17 mouse cellular contexts compared by ENCODE assay signal in genomic region chr13:45354824-45355223, GRCm38 (mm10). TPM values are rescaled to one million over a fixed set of nuclear protein-coding genes. Genes with fewer than 3 reads are reported as not detected.
DNase-seq lines count a peak whose midpoint lies in the region; ATAC-seq and TF ChIP-seq lines count a peak whose summit lies in the region.
"Had no signal": no experiment of that assay in that cellular context is flagged by ENCODE, and none has a peak within 500 bp of the region (broad histone marks: within the 10 kb centered on the region; RNA-seq: fewer than 3 reads in every experiment).

No protein-coding gene starts in this region.

- no peak for TF ChIP-seq CTCF in brain, embryonic 14.5 days (IDR thresholded peaks at IDR 0.05; ENCODE audit: borderline replicate concordance, extremely low read depth, insufficient read depth, insufficient read length)

- H3K4me3 ChIP-seq in forebrain, embryonic 14.5 days (ENCODE audit: low read depth, low read length): no peak overlapping the region
- no peak overlapping the region for H3K4me3 ChIP-seq in forebrain, embryonic 13.5 days
- no peak overlapping the region for H3K4me3 ChIP-seq in midbrain, embryonic 14.5 days (replicated peaks; ENCODE audit: low read depth, low read length)
- H3K4me3 ChIP-seq in midbrain, embryonic 13.5 days (replicated peaks): no peak overlapping the region
- H3K4me3 ChIP-seq: limb, embryonic 10.5 days; liver, embryonic 12.5 days; megakaryocyte, embryonic 14.5 days had no signal

- H3K4me2 ChIP-seq in forebrain, embryonic 14.5 days (ENCODE audit: low read length): no peak overlapping the region
- H3K4me2 ChIP-seq in forebrain, embryonic 13.5 days: no peak overlapping the region
- no peak overlapping the region for H3K4me2 ChIP-seq in midbrain, embryonic 14.5 days (ENCODE audit: low read length)
- H3K4me2 ChIP-seq in midbrain, embryonic 13.5 days (replicated peaks): no peak overlapping the region
- H3K4me2 ChIP-seq: liver, embryonic 12.5 days had no signal

- H3K27me3 ChIP-seq in forebrain, embryonic 14.5 days (replicated peaks; ENCODE audit: control insufficient read depth, insufficient read depth, low read length): no peaks in the 10 kb centered on the region
- H3K27me3 ChIP-seq in forebrain, embryonic 13.5 days: no peaks in the 10 kb centered on the region
- H3K27me3 ChIP-seq in midbrain, embryonic 14.5 days (ENCODE audit: control insufficient read depth, insufficient read depth, low read length): no peaks in the 10 kb centered on the region
- H3K27me3 ChIP-seq in midbrain, embryonic 13.5 days: no peaks in the 10 kb centered on the region
- H3K27me3 ChIP-seq: megakaryocyte, embryonic 14.5 days had no signal

- no peak for TF ChIP-seq POLR2A in brain, embryonic 14.5 days (IDR thresholded peaks at IDR 0.05; ENCODE audit: borderline replicate concordance, extremely low read depth, insufficient read depth, insufficient read length, poor library complexity, severe bottlenecking)

- no peaks in the 10 kb centered on the region for H3K4me1 ChIP-seq in forebrain, embryonic 14.5 days (ENCODE audit: control insufficient read depth, insufficient read depth, low read length)
- H3K4me1 ChIP-seq in forebrain, embryonic 13.5 days: no peaks in the 10 kb centered on the region
- no peaks in the 10 kb centered on the region for H3K4me1 ChIP-seq in midbrain, embryonic 14.5 days (ENCODE audit: control insufficient read depth, insufficient read depth, low read length)
- no peaks in the 10 kb centered on the region for H3K4me1 ChIP-seq in midbrain, embryonic 13.5 days (replicated peaks)
- H3K4me1 ChIP-seq: limb, embryonic 10.5 days had no signal

- peak; percentile 39 for DNase-seq in forebrain, embryonic 14.5 days (ENCODE audit: low spot score)
- peak; percentile 48 for DNase-seq in midbrain, embryonic 14.5 days
- DNase-seq in brain, embryonic 14.5 days (ENCODE audit: low read depth): peak; percentile 43
- DNase-seq in retina, postnatal 1 day: peak; percentile 20
- no peak for DNase-seq in thymus, postnatal 0 days (ENCODE audit: low spot score)
- DNase-seq: B cell, adult 2 months; cerebellum, adult 9-11 months; heart, postnatal 14 days; thymus, postnatal 36 days had no signal

- no peak overlapping the region for H3K27ac ChIP-seq in forebrain, embryonic 14.5 days (ENCODE audit: low read depth, low read length)
- H3K27ac ChIP-seq in forebrain, embryonic 13.5 days: no peak overlapping the region
- H3K27ac ChIP-seq in midbrain, embryonic 14.5 days (replicated peaks; ENCODE audit: low read depth, low read length): no peak overlapping the region
- no peak overlapping the region for H3K27ac ChIP-seq in midbrain, embryonic 13.5 days
- H3K27ac ChIP-seq: limb, embryonic 10.5 days; liver, embryonic 12.5 days; stomach, postnatal 0 days had no signal

- no peak for ATAC-seq in forebrain, embryonic 14.5 days
- ATAC-seq in forebrain, embryonic 13.5 days: no peak
- no peak for ATAC-seq in midbrain, embryonic 14.5 days (ENCODE audit: low FRiP score, low TSS enrichment)
- ATAC-seq in midbrain, embryonic 13.5 days: no peak
- no peak for ATAC-seq in activated CD4-positive, CD25-positive, alpha-beta regulatory T cell, adult 4 months
- ATAC-seq: inflammation-experienced regulatory T-cells, adult 6 months; liver, embryonic 12.5 days had no signal

- 79% methylated on average over 2 of the region's 2 CpGs for WGBS in forebrain, embryonic 14.5 days
- 76% methylated on average over 2 of the region's 2 CpGs for WGBS in forebrain, embryonic 13.5 days
- WGBS in midbrain, embryonic 14.5 days: 76% methylated on average over 2 of the region's 2 CpGs
- WGBS in midbrain, embryonic 13.5 days: 83% methylated on average over 2 of the region's 2 CpGs

- no peaks in the 10 kb centered on the region for H3K9me3 ChIP-seq in forebrain, embryonic 14.5 days (replicated peaks; ENCODE audit: control insufficient read depth, low read length)
- H3K9me3 ChIP-seq in forebrain, embryonic 13.5 days (replicated peaks): no peaks in the 10 kb centered on the region
- no peaks in the 10 kb centered on the region for H3K9me3 ChIP-seq in midbrain, embryonic 14.5 days (ENCODE audit: control insufficient read depth, low read length)
- no peaks in the 10 kb centered on the region for H3K9me3 ChIP-seq in midbrain, embryonic 13.5 days
- H3K9me3 ChIP-seq: limb, embryonic 10.5 days; liver, embryonic 12.5 days; megakaryocyte, embryonic 14.5 days had no signal

- no peaks in the 10 kb centered on the region for H3K36me3 ChIP-seq in forebrain, embryonic 14.5 days (ENCODE audit: control insufficient read depth, insufficient read depth, low read length)
- no peaks in the 10 kb centered on the region for H3K36me3 ChIP-seq in forebrain, embryonic 13.5 days (ENCODE audit: poor library complexity, severe bottlenecking)
- H3K36me3 ChIP-seq in midbrain, embryonic 14.5 days (ENCODE audit: control insufficient read depth, insufficient read depth, low read length): no peaks in the 10 kb centered on the region
- no peaks in the 10 kb centered on the region for H3K36me3 ChIP-seq in midbrain, embryonic 13.5 days
- H3K36me3 ChIP-seq: limb, embryonic 10.5 days; liver, embryonic 12.5 days had no signal

- no peak overlapping the region for H3K9ac ChIP-seq in forebrain, embryonic 14.5 days (ENCODE audit: low read length)
- no peak overlapping the region for H3K9ac ChIP-seq in forebrain, embryonic 13.5 days
- H3K9ac ChIP-seq in midbrain, embryonic 14.5 days (replicated peaks; ENCODE audit: low read length): no peak overlapping the region
- H3K9ac ChIP-seq in midbrain, embryonic 13.5 days (replicated peaks): no peak overlapping the region
- H3K9ac ChIP-seq: liver, embryonic 12.5 days had no signal

RNA-seq across cellular contexts. Expression of gene Mylip, which starts 34.7 kb away (rescaled TPM):
- 1.2 and 2.2 TPM in 2 replicates for polyA plus RNA-seq in forebrain, embryonic 14.5 days (2014; fragmentation: Nextera tagmentation; extraction: Ambion mirVana)
- 2.3 and 3.8 TPM in 2 replicates for polyA plus RNA-seq in forebrain, embryonic 13.5 days (2015; fragmentation: Nextera tagmentation; extraction: Ambion mirVana)
- polyA plus RNA-seq in midbrain, embryonic 14.5 days (2014; fragmentation: Nextera tagmentation; extraction: Ambion mirVana): 3.0 and 4.1 TPM in 2 replicates
- polyA plus RNA-seq in midbrain, embryonic 13.5 days (2015; fragmentation: Nextera tagmentation; extraction: Ambion mirVana): 3.7 TPM in 2 replicates
- polyA plus RNA-seq in brain, embryonic 14.5 days (2012; rRNA removed): 5.4 and 7.8 TPM in 2 replicates
- 8.0 and 15.6 TPM in 2 replicates for polyA plus RNA-seq in thymus, postnatal 0 days (2015; fragmentation: Nextera tagmentation; extraction: Ambion mirVana)
- polyA plus RNA-seq in activated CD4-positive, CD25-positive, alpha-beta regulatory T cell, adult 4 months (2017; shearing (Covaris generic)): 10 to 100 TPM; 15.5 to 18.3 TPM
